In genomic region chr1:36070740-36071139, GRCm38 (mm10) we compare ENCODE assay signal across 8 mouse cellular contexts. TPM values are rescaled to one million over a fixed set of nuclear protein-coding genes. Genes with fewer than 3 reads are reported as not detected.
DNase-seq lines count a peak whose midpoint lies in the region; ATAC-seq and TF ChIP-seq lines count a peak whose summit lies in the region.

No protein-coding gene starts in this region.

- peak overlapping the region; percentile 84 for H3K4me3 ChIP-seq in kidney, embryonic 14.5 days (ENCODE audit: low read length)
- peak overlapping the region; percentile 87 for H3K4me3 ChIP-seq in cortical plate, adult 2 months (ENCODE audit: insufficient read depth, low read length)
- H3K4me3 ChIP-seq in hindbrain, embryonic 14.5 days (replicated peaks; ENCODE audit: low read length): peak overlapping the region; percentile 84
- peak overlapping the region; percentile 64 for H3K4me3 ChIP-seq in midbrain, embryonic 13.5 days (replicated peaks)

- no peak for ATAC-seq in kidney, embryonic 14.5 days (ENCODE audit: low FRiP score, low TSS enrichment)
- ATAC-seq in hindbrain, embryonic 14.5 days (ENCODE audit: low FRiP score): no peak
- ATAC-seq in midbrain, embryonic 13.5 days: no peak

- peaks cover 57% of the 10 kb centered on the region for H3K4me1 ChIP-seq in kidney, embryonic 14.5 days (ENCODE audit: control insufficient read depth, insufficient read depth, low read length)
- peaks cover 4% of the 10 kb centered on the region; the same call in 1 of the 2 replicates for H3K4me1 ChIP-seq in cortical plate, adult 2 months (ENCODE audit: control insufficient read depth, insufficient read depth, low read length)
- H3K4me1 ChIP-seq in hindbrain, embryonic 14.5 days (replicated peaks; ENCODE audit: control insufficient read depth, insufficient read depth, low read length): peaks cover 59% of the 10 kb centered on the region
- H3K4me1 ChIP-seq in midbrain, embryonic 13.5 days (replicated peaks): peaks cover 76% of the 10 kb centered on the region

- intact Hi-C loops in left cerebral cortex, postnatal 14 days (cut with DNase I): loop anchor here (5.0 kb wide), 1 partner anchor 62 kb away; no protein-coding TSS in a partner anchor
- intact Hi-C loops in gastrocnemius, postnatal 14 days (cut with DNase I; ENCODE audit: low total_unique reads): loop anchor here (10.0 kb wide), 1 partner anchor 64 kb away; no protein-coding TSS in a partner anchor

- no peak for DNase-seq in kidney, adult 8-10 months
- DNase-seq in hindbrain, embryonic 14.5 days (ENCODE audit: low spot score): no peak
- DNase-seq in left cerebral cortex, postnatal 14 days (ENCODE audit: low spot score in 2 of 2): no peak
- no peak for DNase-seq in left cerebral cortex, adult 9 months (ENCODE audit: low spot score in 2 of 2)
- DNase-seq in gastrocnemius, postnatal 14 days: no peak

- TF ChIP-seq CTCF in cortical plate, adult 2 months (IDR thresholded peaks at IDR 0.05; ENCODE audit: extremely low read depth, insufficient read depth, low read length): no peak

- no peak for TF ChIP-seq POLR2A in cortical plate, adult 2 months (IDR thresholded peaks at IDR 0.05; ENCODE audit: extremely low read depth, insufficient read depth, low read length)

- peak overlapping the region; percentile 77; the same call in 1 of the 2 replicates for H3K9ac ChIP-seq in kidney, embryonic 14.5 days (ENCODE audit: low read depth, low read length)
- H3K9ac ChIP-seq in hindbrain, embryonic 14.5 days: peak overlapping the region; percentile 88
- peak overlapping the region; percentile 79 for H3K9ac ChIP-seq in midbrain, embryonic 13.5 days (replicated peaks)

- H3K27ac ChIP-seq in kidney, embryonic 14.5 days (ENCODE audit: low read depth, low read length): no peak overlapping the region
- no peak overlapping the region for H3K27ac ChIP-seq in cortical plate, adult 2 months (ENCODE audit: insufficient read depth, low read length)
- no peak overlapping the region for H3K27ac ChIP-seq in hindbrain, embryonic 14.5 days
- no peak overlapping the region for H3K27ac ChIP-seq in midbrain, embryonic 13.5 days

- 44% methylated on average over 2 of the region's 3 CpGs for WGBS in kidney, embryonic 14.5 days
- 42% methylated on average over 2 of the region's 3 CpGs for WGBS in hindbrain, embryonic 14.5 days
- 42% methylated on average over 2 of the region's 3 CpGs for WGBS in midbrain, embryonic 13.5 days

- H3K4me2 ChIP-seq in kidney, embryonic 14.5 days (replicated peaks; ENCODE audit: low read depth, low read length): peak overlapping the region; percentile 55
- H3K4me2 ChIP-seq in hindbrain, embryonic 14.5 days (replicated peaks): peak overlapping the region; percentile 95
- H3K4me2 ChIP-seq in midbrain, embryonic 13.5 days (replicated peaks): peak overlapping the region; percentile 73

- no peaks in the 10 kb centered on the region for H3K27me3 ChIP-seq in kidney, embryonic 14.5 days (ENCODE audit: control insufficient read depth, insufficient read depth, low read length)
- no peaks in the 10 kb centered on the region for H3K27me3 ChIP-seq in hindbrain, embryonic 14.5 days (ENCODE audit: control insufficient read depth, insufficient read depth, low read length)
- peaks cover 3% of the 10 kb centered on the region; the same call in 1 of the 2 replicates for H3K27me3 ChIP-seq in midbrain, embryonic 13.5 days

- H3K36me3 ChIP-seq in kidney, embryonic 14.5 days (ENCODE audit: control insufficient read depth, insufficient read depth, low read length): peaks cover 5% of the 10 kb centered on the region; the same call in 1 of the 2 replicates
- 0 out of 2 replicates have a peak, but pooled peaks cover 3% of the 10 kb centered on the region for H3K36me3 ChIP-seq in hindbrain, embryonic 14.5 days (replicated peaks; ENCODE audit: control insufficient read depth, insufficient read depth)
- peaks cover 5% of the 10 kb centered on the region; the same call in 1 of the 2 replicates for H3K36me3 ChIP-seq in midbrain, embryonic 13.5 days

- H3K9me3 ChIP-seq in kidney, embryonic 14.5 days (ENCODE audit: control insufficient read depth, low read length): no peaks in the 10 kb centered on the region
- H3K9me3 ChIP-seq in hindbrain, embryonic 14.5 days (ENCODE audit: control insufficient read depth, low read length): no peaks in the 10 kb centered on the region
- H3K9me3 ChIP-seq in midbrain, embryonic 13.5 days: no peaks in the 10 kb centered on the region

RNA-seq across cellular contexts. Expression of gene Hs6st1, which starts 2.5 kb away (rescaled TPM):
- 8.9 and 10.1 TPM in 2 replicates for polyA plus RNA-seq in kidney, embryonic 14.5 days (2014; fragmentation: Nextera tagmentation; extraction: Ambion mirVana)
- polyA plus RNA-seq in cortical plate, adult 2 months (2012; rRNA removed): 53.2 and 53.6 TPM in 2 replicates
- polyA plus RNA-seq in hindbrain, embryonic 14.5 days (2014; fragmentation: Nextera tagmentation; extraction: Ambion mirVana): 18.9 and 20.2 TPM in 2 replicates
- 10.4 and 11.0 TPM in 2 replicates for polyA plus RNA-seq in midbrain, embryonic 13.5 days (2015; fragmentation: Nextera tagmentation; extraction: Ambion mirVana)
- total RNA-seq in left cerebral cortex, postnatal 14 days (2021): 10 to 100 TPM; 73.1 to 77.7 TPM
- 10 to 100 TPM; 17.8 to 23.1 TPM for total RNA-seq in gastrocnemius, postnatal 14 days (2021)
